Mouse (Mus musculus) inflammation-experienced regulatory T-cells, adult 16 weeks (primary cell): ENCODE data around the gene Disp1. TPM values are rescaled to one million over a fixed set of nuclear protein-coding genes. Genes with fewer than 3 reads are reported as not detected.

Experiments
- polyA plus RNA-seq: library from polyadenylated mRNA; unstranded; fragments of 100-300 nt; shearing (Covaris generic); gene quantifications from one replicate; pipeline ENCODE4 v1.2.1, GENCODE M21; 2017

The Disp1 gene
- 22.6 TPM for polyA plus RNA-seq

GRCm38 (mm10) chr1:183220796-183221718 is at the start of gene Disp1:
TSS of gene Disp1 (minus strand) at chr1:183221522.

Other genes with a start within 250 kb of the Disp1 start
- 23.3 TPM for gene Aida, start 75.1 kb upstream of the Disp1 start, polyA plus RNA-seq
- gene Brox, start 75.7 kb upstream of the Disp1 start, polyA plus RNA-seq: 75.8 TPM
- 256 TPM for gene Mia3, start 148.0 kb upstream of the Disp1 start, polyA plus RNA-seq
- gene Taf1a, start 167.5 kb upstream of the Disp1 start, polyA plus RNA-seq: 29.5 TPM
- not detected for gene Hhipl2, start 196.7 kb upstream of the Disp1 start, polyA plus RNA-seq